Mouse (Mus musculus): Measurements from ENCODE around the gene Lamc3.
"Not testable (repeated sequence)": the region's sequence is repeated elsewhere in the genome, so short reads cannot be mapped to it uniquely, and the experiment has no call there.

The Lamc3 gene

DNA sequence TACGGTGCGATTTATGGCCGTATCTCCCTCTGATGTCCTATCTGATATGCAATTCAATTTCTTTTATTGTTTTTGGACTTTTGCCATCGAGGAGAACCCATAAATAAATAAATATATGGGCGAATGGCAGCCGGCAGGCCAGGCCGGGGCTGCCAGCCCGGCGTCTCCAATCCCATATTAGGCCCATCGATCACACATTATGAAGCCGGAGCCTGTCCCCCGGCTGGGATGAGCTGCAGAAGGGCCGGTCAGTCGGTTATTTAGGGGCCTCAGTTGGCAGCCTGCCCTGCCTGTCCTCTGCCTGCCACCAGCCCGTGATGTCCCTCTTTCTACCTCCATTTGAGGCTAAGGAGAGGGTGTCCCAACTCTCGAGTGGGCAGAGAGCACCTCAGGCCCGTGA, 8.5 kb upstream of the Lamc3 start:
- DNase-seq: no peak

DNA sequence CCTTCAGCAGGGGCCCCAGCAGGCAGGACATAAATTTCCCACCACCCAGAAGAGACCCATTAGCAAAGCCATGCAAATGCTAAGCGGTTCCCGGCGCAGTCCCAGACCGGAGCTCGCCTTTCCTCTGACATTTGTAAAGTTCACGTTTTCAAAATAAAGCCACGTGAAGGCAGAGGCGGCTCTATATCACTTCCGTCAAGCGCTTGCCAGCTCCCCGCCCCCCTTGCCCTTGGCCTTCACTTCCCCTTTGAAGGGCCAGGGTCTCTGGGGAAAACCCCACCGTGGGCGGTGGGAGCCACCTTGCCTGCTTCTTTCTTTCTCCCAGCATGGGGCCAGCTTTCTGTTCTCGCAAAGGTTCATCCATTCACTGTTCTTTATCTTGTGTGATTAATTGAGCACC, 6.2 kb upstream of the Lamc3 start:
- DNase-seq: peak; percentile 71

DNA sequence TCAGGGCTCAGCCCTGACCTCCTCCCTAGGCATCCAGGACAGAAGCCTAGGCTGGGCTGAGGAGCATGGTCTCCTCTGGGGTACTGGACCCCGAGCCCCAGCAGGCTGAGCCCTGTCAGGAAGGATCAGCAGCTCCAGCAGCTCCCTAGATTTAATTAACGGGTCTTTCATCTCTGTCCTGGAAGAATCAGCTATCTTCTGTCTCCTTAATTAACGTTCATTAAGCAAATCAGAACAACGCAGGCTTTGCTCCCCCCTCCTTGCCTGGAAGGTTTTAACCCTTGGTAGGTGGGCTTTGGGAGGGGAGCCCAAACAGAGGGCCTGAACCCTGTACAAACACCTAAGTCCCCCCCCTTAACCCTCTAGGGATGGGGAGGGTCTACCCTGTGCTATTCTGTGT, 4.0 kb upstream of the Lamc3 start:
- no peak for DNase-seq

DNA sequence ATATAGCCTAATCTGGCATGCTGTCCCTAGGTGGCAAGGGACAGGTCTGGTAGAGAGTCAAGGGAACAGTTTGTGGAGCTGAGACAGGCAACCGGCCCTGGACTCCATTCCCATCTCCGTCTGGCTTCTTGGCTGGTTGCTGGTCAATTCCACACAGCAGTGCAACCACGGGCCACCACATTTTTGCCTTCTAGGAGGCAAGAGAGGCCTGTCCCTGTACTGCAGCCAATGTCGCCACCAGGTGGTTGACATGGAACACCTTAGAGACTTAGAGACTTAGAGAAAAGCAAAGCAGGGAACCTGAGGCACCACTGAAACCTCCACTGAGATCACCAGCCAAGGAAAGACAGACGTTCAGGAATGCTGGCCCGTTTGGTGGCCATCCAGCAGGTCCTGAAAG, 2.3 kb upstream of the Lamc3 start:
- DNase-seq: peak; percentile 74

DNA sequence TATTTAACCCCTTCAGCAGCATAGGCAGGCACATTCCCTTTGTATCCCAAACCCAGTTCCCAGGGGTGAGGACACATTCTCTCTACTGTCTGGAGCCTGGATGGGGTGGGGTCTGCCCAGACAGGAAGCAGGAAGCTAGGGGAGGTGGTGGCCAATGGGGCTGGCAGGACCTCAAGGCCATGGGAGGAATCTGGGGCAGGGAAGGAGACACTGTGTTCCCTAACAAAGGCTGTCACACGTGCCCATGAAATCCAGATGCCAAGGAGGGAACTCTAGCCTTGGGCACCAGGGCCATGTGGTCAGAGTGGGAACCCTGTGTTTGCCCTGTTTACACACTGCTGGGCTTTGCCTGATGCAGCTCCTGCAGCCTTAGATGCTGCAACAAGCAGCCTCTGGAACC, 1.8 kb downstream of the Lamc3 start:
- DNase-seq: no peak

DNA sequence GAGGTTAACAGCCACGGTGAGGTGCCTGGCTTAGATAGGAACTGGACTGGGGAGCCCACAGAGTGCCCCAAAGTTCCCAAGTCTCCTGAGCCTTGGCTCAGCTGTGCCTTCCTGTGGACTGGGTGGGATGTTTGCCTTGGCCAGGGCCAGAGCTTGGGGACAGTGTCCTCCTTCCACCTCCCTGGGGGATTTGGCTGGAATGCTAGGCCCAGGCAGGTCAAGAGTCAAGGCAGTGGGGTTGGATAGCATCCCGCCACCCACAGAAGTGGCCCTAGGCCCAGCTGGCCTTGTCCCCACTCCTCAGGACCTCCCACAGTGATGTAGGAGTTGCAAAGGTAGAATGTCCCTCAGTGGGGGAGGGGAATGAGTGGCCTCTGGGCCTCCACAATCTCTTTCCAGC, 4.1 kb downstream of the Lamc3 start:
- DNase-seq: no peak

DNA sequence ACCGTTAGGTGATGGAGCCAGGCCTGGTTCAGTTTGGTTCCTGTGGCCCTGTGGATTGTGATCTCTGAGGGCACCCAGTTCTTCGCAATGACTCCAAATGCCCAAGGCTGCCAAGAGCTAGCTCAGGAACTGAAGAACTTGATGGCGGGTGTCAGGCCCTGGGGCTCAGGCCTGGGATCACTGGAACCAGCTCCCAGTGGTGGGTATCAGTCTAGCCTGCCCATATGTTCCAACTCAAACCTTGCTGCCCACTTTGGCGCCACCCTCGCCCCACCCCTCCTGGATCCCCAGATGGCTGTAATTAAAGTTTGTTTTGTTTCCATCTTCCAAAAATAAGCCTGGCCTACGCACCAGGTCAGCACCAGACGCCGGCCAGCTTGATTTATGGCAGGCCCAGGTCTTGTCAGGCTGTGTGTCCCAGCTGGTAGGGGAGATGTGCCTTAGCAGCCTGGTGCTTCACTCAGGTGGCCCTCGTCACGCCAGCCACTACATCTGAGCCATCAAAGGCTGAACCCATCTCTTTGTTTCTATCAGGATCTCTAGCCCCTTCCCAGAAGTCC, 6.1 kb downstream of the Lamc3 start:
- DNase-seq: no peak

DNA sequence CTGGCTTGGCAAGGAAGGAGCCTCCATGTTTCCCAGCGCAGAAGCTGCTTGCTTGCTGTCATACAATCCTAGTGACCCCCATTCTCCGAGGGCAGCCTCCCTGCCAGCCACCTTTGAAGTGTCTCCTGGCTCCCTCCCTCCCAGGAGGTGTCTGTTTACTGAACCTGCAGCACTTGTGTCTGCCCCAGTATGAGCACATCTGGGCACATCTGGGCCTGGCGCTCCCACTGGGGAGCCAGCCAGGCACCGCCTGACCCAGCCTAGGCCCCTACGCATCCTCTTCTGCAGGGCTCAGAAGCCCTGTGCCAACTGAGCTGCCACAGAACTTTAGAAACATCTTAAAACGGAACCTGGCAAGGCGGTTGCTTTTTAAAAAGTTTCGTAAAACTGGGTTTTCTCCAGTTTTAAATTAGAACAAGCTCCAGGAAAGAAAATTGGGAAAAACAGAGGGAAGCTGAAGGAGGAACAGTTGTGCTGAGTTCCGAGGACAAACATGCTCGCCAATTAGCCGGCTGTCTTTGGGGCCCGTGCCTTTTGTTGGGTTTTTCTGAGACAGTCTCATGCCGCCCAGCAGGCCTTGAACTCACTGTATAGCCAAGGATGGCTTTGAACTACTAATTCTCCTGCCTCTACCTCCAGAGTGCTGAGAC, 7.3 kb downstream of the Lamc3 start:
- no peak for DNase-seq

DNA sequence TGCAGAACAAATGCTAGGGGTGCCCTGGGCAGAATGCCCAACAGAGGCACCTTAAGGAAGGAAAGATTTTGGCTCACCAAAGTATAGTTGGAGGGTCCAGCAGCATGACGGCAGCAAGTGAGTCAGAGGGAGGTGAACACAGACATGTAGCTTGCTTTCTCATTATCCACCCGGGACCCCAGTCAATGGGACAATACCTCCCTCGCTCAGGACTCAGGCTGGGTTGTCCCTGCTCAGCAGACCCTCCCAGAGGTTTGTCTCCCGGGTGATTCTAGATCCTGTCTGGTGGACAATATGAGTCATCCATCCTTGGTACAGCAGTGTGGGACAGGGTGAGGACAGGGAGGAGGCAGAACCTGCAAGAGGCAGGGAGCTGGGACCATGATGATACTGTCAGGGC, 13.8 kb downstream of the Lamc3 start:
- no peak for DNase-seq

DNA sequence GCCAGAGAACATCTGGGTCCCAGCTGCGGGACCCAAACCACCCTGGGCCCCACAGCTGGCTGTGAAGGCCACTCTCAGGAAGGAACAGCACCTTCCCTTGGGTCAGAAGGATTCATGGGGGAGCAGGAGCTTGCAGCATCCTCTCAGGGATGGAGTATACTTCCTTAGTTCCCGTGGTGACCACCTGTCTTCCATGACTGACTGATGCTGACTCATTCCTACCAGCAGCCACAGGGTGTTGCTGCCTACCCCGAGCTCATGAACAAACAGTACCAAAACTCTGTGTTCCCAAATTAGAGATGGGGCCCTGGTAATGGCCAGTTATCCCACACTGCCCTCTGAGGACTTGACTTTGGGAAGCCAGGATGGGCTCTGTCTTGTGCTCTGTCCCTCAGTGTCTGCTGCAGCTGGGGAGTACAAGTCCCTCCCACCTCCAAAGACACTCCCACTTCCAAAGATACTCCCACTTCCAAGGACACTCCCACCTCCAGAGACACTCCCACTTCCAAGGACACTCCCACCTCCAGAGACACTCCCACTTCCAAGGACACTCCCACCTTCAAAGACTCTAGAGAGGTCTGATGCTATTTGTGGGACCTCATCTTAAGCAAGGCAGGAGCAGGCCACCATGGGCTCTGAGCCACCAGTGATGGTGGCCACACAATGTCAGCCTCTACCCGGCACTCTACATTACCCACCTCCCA, 14.7 kb downstream of the Lamc3 start:
- DNase-seq: no peak

DNA sequence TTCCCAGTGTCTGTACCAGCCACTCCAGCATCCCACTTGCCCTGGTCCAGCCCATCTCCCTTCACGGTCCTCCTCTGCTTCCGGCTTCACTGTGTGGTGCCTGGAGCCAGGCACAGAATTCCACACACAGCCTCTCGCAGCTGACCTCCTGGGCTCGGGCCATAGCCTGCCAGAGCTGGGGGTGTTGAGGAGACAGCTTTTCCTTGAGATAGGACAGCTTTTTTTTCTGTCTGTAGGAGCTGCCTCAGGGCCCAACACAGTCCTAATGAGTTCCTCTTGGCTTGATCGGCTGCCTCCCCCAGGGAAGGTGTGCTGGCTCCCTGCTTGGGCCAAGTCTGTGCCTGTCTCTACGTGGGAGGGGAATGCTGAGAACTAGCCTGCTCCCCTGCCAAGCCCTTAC, 17.0 kb downstream of the Lamc3 start:
- no peak for DNase-seq

DNA sequence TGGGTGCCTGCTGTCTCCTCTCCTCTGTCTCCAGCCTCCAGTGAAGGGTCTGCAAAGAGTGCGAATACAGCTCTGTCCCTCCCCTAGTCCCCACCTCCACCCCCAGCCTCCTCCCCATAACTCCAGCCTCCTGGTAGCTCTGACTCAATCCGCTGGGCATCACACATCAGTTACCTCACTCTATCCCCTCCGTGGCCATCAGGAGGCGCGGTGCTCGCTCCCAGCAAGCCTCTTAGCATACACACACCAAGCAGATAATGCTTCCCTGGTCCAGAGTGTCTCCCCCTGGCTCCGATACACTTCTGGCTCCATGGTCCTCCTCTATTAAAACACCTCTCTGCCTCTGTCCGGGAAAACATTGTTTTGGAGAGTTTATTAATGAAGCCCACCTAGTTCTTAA, 17.5 kb downstream of the Lamc3 start:
- peak; percentile 60 for DNase-seq

DNA sequence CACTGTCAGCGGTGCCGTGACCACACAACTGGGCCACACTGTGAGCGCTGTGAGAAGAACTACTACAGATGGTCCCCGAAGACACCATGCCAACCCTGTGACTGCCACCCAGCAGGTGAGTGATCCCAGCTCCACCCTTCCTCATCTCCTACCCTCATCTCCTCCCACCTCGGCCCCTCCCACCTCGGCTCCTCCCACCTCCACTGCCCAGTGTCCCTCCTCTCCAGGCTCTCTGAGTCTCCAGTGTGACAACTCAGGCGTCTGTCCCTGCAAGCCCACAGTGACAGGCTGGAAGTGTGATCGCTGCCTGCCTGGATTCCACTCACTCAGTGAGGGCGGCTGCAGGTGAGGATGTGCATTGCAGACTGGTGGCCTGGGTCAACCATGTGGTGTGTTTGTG, 18.6 kb downstream of the Lamc3 start:
- no peak for DNase-seq

DNA sequence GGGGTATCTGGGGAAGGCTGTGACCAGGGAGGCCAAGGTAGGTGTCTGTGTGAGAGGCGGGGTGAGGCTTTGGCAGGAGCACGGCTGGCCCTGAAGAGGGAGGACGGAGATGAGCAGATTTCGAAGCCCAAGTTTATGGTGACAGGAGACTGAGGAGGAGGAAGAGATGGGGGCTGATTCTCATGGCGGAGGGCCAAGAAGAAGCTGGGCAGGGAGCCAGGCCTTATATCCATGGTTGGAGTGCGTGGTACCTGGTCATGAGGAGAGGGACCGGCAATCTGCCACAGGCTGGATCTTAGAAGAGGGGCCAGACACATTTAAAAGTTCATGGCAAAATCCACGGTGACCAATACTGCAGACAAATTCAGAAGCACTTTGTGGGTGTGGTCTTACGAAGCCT, 19.3 kb downstream of the Lamc3 start:
- DNase-seq: no peak

DNA sequence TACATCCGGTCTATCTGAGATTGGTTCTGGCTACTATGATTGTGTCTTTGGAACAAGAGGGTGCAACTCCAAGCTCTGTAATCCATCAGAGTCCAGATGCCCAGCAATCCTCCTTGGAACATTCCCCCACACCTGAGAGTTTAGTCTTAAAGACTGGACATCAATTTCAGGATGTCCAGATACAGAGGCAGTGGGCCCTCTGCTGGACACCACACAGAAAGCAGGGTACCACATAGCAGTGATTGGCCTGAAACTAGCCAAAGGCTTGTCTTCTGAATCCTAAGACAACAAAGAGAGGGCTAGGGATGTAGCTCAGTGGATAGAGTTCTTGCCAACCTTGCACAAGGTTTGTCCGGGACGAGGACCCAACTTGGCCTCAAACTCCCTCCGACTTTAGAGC, 25.5 kb downstream of the Lamc3 start:
- DNase-seq: no peak

DNA sequence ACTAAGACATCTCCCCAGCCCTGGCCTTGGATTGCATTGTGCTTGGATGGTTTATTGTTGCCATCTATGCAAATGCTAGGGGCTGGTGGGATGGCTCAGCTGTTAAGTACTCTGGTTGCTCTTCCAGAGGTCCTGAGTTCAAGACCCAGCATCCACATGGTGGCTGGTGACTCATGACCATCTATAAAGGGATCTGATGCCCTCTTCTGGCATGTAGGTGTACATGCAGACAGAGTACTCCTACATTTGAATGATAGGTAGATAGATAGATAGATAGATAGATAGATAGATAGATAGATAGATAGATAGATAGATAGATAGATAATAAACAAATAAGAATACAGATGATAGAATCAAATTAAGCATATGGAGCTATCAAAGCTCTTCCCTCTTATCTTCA, 27.1 kb downstream of the Lamc3 start:
- DNase-seq: not testable (repeated sequence)

DNA sequence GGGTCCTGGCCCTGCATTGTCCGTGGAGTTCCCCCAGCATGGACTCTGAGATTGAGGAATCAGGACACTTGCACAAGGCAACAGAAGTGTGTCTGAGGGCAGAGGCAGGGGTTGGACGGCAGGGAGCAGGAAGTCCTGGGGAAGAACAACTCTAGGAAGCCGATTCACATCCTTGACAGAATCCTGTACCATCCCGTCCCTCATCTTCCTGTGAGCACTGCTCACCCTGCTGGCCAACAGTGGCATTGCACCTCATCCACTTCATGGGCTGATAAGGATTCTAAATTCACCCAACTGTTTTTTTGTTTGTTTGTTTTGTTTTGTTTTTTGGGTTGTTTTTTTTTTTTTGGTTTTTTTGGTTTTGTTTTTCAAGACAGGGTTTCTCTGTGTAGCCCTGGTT, 28.0 kb downstream of the Lamc3 start:
- peak; percentile 89 for DNase-seq

DNA sequence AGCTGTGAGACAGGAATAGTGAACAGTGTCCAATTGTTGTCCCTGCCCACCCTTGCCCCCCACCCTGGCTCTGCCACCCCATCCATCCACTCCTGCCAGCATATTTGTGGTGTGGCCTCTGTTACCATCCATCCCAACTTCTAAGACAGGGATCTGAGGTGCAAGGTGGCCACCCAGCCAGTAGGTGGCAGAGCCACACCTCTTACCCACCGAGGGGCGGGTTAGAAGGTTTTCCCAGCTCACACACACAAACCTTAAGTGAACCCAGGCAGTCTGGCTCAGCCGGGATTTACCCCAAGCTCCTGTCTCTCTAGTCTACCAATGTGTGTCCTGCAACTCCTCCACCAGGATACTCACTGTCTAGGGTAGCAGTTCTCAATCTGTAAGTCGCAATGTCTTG, 30.5 kb downstream of the Lamc3 start:
- DNase-seq: peak; percentile 74

DNA sequence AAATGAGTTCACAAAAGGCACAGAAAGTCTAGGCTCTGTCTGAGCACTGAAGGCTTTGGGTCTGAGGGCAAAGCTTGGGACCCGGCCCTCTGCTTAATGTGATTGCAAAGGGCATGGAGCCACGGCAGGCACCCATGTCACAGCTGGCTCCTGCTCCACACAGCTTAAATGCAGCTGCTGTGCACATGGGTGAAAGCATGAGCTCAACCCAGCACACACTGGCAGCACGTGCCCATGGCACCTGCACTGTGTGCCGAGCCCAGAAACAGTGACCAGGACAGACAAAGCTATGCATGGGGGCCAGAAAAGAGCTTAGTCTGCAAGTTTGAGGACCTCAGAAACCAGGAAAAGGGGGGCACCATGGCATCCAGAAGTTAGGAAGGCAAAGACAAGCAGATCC, 36.6 kb downstream of the Lamc3 start:
- DNase-seq: no peak

DNA sequence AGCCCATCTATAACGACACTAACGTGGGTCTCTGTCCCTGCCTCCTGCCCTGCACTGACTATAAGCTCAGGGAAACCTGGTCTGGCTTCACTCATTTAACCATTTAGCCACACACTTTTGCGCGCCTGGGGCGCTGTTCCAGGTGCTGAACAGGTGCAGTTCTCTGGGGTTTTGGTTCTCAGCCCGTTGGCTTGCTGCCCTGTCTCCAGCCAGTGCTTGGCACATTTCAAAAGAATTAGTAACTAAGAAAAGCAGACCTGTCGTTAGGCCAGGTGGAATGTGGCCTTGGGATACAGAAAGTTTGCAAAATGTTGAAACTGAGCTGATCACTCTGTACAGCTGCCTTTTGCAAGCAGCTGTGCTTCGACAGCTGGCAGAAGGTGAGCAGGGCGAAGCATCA, 37.7 kb downstream of the Lamc3 start:
- peak; percentile 36 for DNase-seq

DNA sequence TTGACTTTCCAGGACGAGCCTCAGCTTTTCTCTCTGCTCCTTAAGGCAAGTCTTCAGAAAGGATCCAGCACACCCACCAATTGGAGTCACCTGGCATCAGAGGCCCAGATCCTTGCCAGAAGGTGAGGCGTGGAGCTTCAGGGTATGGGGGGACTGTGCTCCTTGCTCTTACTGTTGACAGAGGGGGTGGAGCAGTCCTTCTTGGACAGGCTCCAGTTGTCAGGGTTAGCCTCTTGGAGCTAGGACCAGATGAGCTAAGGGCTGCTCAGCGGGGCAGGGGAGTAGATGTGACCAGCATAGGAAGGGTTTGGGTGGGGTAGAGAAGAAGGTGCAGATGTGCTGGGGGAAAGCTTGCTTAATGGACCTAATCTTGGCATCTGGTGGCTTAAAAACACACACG, 38.8 kb downstream of the Lamc3 start:
- no peak for DNase-seq

DNA sequence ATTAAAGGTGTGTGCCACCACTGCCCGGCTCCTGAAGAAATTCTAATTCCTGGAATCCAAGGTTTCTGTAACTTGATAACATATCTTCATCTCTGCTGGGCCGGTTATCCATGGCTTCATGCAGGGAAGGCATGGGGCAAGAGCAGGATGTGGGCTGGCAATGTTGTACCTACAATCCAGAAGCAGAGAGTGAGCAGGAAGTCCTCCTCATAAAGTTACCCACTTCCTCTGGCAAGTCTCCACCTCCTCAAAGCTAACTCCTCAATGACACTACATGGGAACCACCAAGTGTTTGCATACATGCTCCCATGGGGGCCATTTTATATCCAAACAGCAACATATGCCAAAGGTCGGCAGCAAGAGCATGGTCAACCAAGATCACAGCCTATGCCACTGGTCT, 42.6 kb downstream of the Lamc3 start:
- no peak for DNase-seq

DNA sequence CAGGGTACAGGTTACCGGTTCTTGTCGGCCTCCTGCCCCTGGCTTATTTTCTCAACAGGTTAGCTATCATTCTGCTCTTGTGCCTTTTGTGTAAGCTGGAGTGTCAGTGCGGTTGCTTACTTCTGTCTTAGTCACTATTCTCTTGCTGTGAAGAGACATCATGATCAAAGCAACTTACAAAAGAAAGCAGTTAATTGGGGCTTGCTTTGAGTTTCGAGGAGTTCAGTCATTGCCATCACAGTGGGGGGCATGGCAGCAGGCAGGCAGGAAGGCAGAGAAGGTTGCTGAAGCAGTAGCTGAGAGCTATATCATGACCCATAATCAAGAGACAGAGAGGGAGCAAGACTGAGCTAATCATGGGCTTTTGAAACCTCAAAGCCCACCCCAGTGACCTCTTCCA, 47.5 kb downstream of the Lamc3 start:
- no peak for DNase-seq

DNA sequence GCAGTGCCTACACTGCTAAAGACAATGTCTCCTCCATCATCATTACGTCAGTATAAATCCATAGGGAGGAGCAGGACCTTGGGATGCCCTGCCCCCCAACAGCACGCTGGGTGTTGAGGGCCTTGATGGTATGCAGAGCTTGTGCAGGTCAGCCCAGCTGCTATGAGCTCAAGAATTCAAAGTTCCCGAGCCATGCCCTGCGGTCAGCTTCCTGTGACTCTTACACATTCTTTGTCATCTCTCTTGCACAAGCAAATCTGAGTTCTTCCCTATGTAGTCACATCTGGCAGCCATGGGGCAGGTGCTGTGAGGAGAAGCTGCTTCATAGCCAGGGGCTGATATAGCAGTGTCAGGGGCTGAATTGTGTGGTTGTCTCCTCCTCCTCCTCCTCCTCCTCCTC, 48.0 kb downstream of the Lamc3 start:
- DNase-seq: no peak

DNA sequence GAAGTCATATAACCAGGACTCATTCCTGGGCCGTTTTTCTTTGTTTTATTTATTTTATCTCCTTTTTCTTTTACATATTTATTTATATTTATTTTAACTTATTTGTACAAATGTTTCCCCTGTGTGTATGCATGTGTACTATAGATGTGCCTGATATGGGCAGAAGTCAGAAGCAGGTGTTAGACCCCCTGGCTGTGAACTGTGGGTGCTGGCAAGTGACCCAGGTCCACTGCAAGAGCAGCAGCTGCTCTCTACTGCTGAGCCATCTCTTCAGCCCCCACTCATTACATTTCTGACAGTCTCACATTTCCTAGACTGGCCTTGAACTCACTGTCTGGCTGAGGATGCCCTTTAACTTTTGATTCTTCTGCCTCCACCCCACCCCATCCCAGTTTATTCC, 51.2 kb downstream of the Lamc3 start:
- no peak for DNase-seq

Data from thymus, postnatal 4 days (tissue).